Comparison of ENCODE assay signal across 9 mouse cellular contexts in the genomic region with DNA sequence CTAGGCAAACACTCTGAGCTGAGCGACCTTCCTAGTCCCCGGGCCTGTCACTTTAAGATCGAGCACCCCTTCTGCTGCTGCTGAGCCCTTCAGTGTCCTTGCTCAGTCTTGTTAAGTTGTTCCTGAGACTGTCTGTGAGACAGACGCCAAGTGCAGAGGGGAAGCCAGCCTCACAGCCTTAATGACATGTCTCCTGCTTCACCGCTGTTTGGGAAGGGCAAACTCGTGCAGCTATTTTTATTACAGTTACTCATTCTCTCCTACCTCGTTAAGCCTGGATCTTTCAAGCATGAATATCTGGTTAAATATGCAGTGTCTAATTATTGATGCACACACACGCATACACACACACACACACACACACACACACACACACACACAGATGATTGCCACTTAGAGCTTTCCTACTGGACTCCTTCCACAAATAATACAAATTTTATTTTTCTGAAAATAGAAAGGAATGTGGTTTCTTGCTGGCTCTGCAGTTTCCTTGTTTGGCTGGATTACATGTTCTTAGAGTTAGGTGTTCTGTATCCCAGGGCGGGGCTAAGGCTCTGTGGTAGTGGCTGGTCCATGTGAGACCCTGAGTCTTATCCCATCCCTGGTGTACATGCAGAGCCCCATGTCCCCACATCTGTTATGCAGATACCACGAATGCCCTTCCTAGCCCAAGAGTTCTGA. TPM values are rescaled to one million over a fixed set of nuclear protein-coding genes. Genes with fewer than 3 reads are reported as not detected.
DNase-seq lines count a peak whose midpoint lies in the region; TF ChIP-seq lines count a peak whose summit lies in the region.
"Had no signal": no experiment of that assay in that cellular context is flagged by ENCODE, and none has a peak within 500 bp of the region (broad histone marks: within the 10 kb centered on the region; RNA-seq: fewer than 3 reads in every experiment).

No protein-coding gene starts in this region.

- H3K36me3 ChIP-seq in heart, adult 2 months (ENCODE audit: control insufficient read depth, insufficient read depth, low read length), result peaks cover 2% of the 10 kb centered on the region; the same call in 1 of the 2 replicates

- H3K27ac ChIP-seq in heart, adult 2 months, result peak overlapping the region; percentile 96

- H3K79me2 ChIP-seq in heart, adult 2 months (replicated peaks; ENCODE audit: control insufficient read depth, insufficient read depth, low read length), result no peaks in the 10 kb centered on the region

- intact Hi-C loops in heart, adult 2 months (cut with DNase I), result loop anchor here (5.0 to 10.0 kb wide), 7 partner anchors 38 to 535 kb away; no protein-coding TSS in a partner anchor

- peak overlapping the region; percentile 40 for H3K9ac ChIP-seq in heart, adult 2 months (ENCODE audit: low read depth, low read length)

- TF ChIP-seq EP300 in heart, adult 2 months (IDR thresholded peaks at IDR 0.05; ENCODE audit: insufficient read depth, low read depth, low read length), result peak; percentile 87

- no peak for TF ChIP-seq POLR2A in lung, adult 2 months (IDR thresholded peaks at IDR 0.05; ENCODE audit: borderline replicate concordance, extremely low read depth, low read depth, low read length)
- TF ChIP-seq POLR2A in heart, adult 2 months (IDR thresholded peaks at IDR 0.05; ENCODE audit: insufficient read depth, low read depth, low read length), result peak; percentile 40

- H3K4me1 ChIP-seq in lung, adult 2 months (ENCODE audit: control insufficient read depth, insufficient read depth, low read length), result peaks cover 16% of the 10 kb centered on the region
- peaks cover 29% of the 10 kb centered on the region for H3K4me1 ChIP-seq in heart, adult 2 months (ENCODE audit: control insufficient read depth, insufficient read depth, low read length)

- H3K27me3 ChIP-seq in heart, adult 2 months (ENCODE audit: control insufficient read depth, insufficient read depth, low read length), result no peaks in the 10 kb centered on the region

- TF ChIP-seq CTCF in lung, adult 2 months (IDR thresholded peaks at IDR 0.05; ENCODE audit: insufficient read depth, low read length), result no peak
- no peak for TF ChIP-seq CTCF in heart, adult 2 months (IDR thresholded peaks at IDR 0.05)

- no peak overlapping the region for H3K4me3 ChIP-seq in lung, adult 2 months (replicated peaks; ENCODE audit: extremely low read depth, low read depth, low read length)
- H3K4me3 ChIP-seq in heart, adult 2 months, result no peak overlapping the region

- DNase-seq in lung, adult 2 months, result peak; percentile 4
- no peak for DNase-seq in lung, adult 18-20 months
- peak; percentile 63 to 66 for DNase-seq in adrenal gland, postnatal 36 days
- DNase-seq in heart, adult 2 months, result peak; percentile 59 to 74
- DNase-seq in kidney, adult 8-10 months, result peak; percentile 64 to 83
- DNase-seq in skeletal muscle tissue, adult 2 months (ENCODE audit: low read depth, low spot score), result peak; percentile 90
- DNase-seq in cerebellum, adult 18-20 months, result no peak
- DNase-seq in left cerebral cortex, adult 11 months (ENCODE audit: low spot score), result no peak

- WGBS in lung, adult 2 months, result 44% methylated on average over 10 of the region's 10 CpGs
- WGBS in heart, adult 2 months, result 25% methylated on average over 10 of the region's 10 CpGs

RNA-seq across cellular contexts. Expression of a gene that starts 18.6 kb away (rescaled TPM):
- 7.8 and 10.7 TPM in 2 replicates for polyA plus RNA-seq in lung, adult 2 months (2012; rRNA removed)
- 10 to 100 TPM; 27.4 to 66.4 TPM for total RNA-seq in adrenal gland, postnatal 36 days (2021)
- 10 to 100 TPM in 1 of 2 experiments, 1 to 10 TPM in 1; 8.2 to 10.1 TPM for total RNA-seq in heart, adult 2 months (2021)
- polyA plus RNA-seq in heart, adult 2 months (2012; rRNA removed), result 10.5 and 11.2 TPM in 2 replicates

RNA-seq across cellular contexts. Expression of a gene that starts 18.8 kb away (rescaled TPM):
- 27.5 and 52.3 TPM in 2 replicates for polyA plus RNA-seq in lung, adult 2 months (2012; rRNA removed)
- total RNA-seq in adrenal gland, postnatal 36 days (2021), result 10 to 100 TPM; 48.3 to 73.1 TPM
- total RNA-seq in heart, adult 2 months (2021), result 10 to 100 TPM; 10.7 to 10.8 TPM
- 19.1 and 29.1 TPM in 2 replicates for polyA plus RNA-seq in heart, adult 2 months (2012; rRNA removed)

RNA-seq across cellular contexts. Expression of a gene that starts 19.0 kb away (rescaled TPM):
- polyA plus RNA-seq in lung, adult 2 months (2012; rRNA removed), result not detected in 2 replicates
- not detected for total RNA-seq in adrenal gland, postnatal 36 days (2021)
- total RNA-seq in heart, adult 2 months (2021), result under 1 TPM; 0.66 to 0.86 TPM
- polyA plus RNA-seq in heart, adult 2 months (2012; rRNA removed), result 2.4 TPM in 1 of 2 replicates, not detected in the other
- total RNA-seq: layer of hippocampus, postnatal 14 days had no signal

Comparison
In these comparisons a context has a peak if more than half of its experiments do, and no peak if none do; other contexts are left out.
1. DNase-seq: peak in lung, adult 2 months (single experiment), adrenal gland, postnatal 36 days (2 of 2), heart, adult 2 months (2 of 2), kidney, adult 8-10 months (2 of 2) and skeletal muscle tissue, adult 2 months (single experiment); none in lung, adult 18-20 months (0 of 2), cerebellum, adult 18-20 months (0 of 2) and left cerebral cortex, adult 11 months (single experiment).
2. RNA of a gene that starts 18.8 kb away (total RNA-seq): 48.3 to 73.1 TPM in adrenal gland, postnatal 36 days; 10.7 to 10.8 TPM in heart, adult 2 months; every median in the first group is over 4 times any median in the second.